Mouse (Mus musculus) midbrain, embryonic 13.5 days (tissue): ENCODE data around the gene Ipo8. TPM values are rescaled to one million over a fixed set of nuclear protein-coding genes. Genes with fewer than 3 reads are reported as not detected.

ENCODE experiments used
- ATAC-seq: fragments of 200-750 bp; cut with Nextera tagmentation; 2 replicates; pipeline ENCODE4 v1.8.0; 2017; ENCODE audit warnings: mild to moderate bottlenecking, moderate TSS enrichment, moderate library complexity
- H3K27ac ChIP-seq: fragments of 300-500 bp; sonication (generic); 2 replicates; pipeline ENCODE4 v1.5.1; 2015; ENCODE audit warnings: inconsistent platforms, mild to moderate bottlenecking, moderate library complexity
- H3K27me3 ChIP-seq: fragments of 300-500 bp; sonication (generic); 2 replicates; pipeline ENCODE4 v1.6.1; 2015; ENCODE audit warnings: mild to moderate bottlenecking, inconsistent platforms
- H3K36me3 ChIP-seq: fragments of 300-500 bp; sonication (generic); 2 replicates; pipeline ENCODE4 v1.6.1; 2015; ENCODE audit warnings: mild to moderate bottlenecking, inconsistent platforms
- H3K4me1 ChIP-seq: fragments of 300-500 bp; sonication (generic); replicated peaks from 2 replicates; pipeline ENCODE4 v1.6.1; 2015; ENCODE audit warnings: inconsistent platforms
- H3K4me2 ChIP-seq: fragments of 300-500 bp; sonication (generic); replicated peaks from 2 replicates; pipeline ENCODE4 v1.6.1; 2015; ENCODE audit warnings: moderate library complexity, mild to moderate bottlenecking, inconsistent platforms
- H3K4me3 ChIP-seq: fragments of 300-500 bp; sonication (generic); replicated peaks from 2 replicates; pipeline ENCODE4 v1.5.1; 2015; ENCODE audit warnings: mild to moderate bottlenecking, inconsistent platforms
- H3K9ac ChIP-seq: fragments of 300-500 bp; sonication (generic); replicated peaks from 2 replicates; pipeline ENCODE4 v1.6.1; 2015; ENCODE audit warnings: mild to moderate bottlenecking, inconsistent platforms
- H3K9me3 ChIP-seq: fragments of 300-500 bp; sonication (generic); 2 replicates; pipeline ENCODE4 v1.6.1; 2016; ENCODE audit warnings: mild to moderate bottlenecking, inconsistent platforms
- WGBS: fragments of 180-500 bp; shearing (Covaris S2); methylation state at CpG from one replicate; pipeline ENCODE4 v1.1.7; 2015; 5-methylcytosine and 5-hydroxymethylcytosine counted together
- polyA plus RNA-seq: library from polyadenylated mRNA; unstranded; fragments of >200 nt; fragmentation: Nextera tagmentation; extraction: Ambion mirVana; gene quantifications from 2 replicates; pipeline ENCODE4 v1.2.1, GENCODE M21; 2015

The Ipo8 gene
- polyA plus RNA-seq, 1 experiment from 2014 or later, result 19.4 TPM

GRCm38 (mm10) chr6:148740521-148741226 lies 90.6 kb downstream of the Ipo8 start:
- H3K9me3 ChIP-seq, result no peaks in the 10 kb centered on the region
- peak; percentile 34; the same call in 1 of the 2 replicates for ATAC-seq
- H3K4me3 ChIP-seq, result no peak overlapping the region
- H3K27ac ChIP-seq, result no peak overlapping the region
- no peak overlapping the region for H3K4me2 ChIP-seq
- no peaks in the 10 kb centered on the region for H3K27me3 ChIP-seq
- peaks cover 9% of the 10 kb centered on the region for H3K4me1 ChIP-seq
- no peak overlapping the region for H3K9ac ChIP-seq
- 73% methylated on average over 8 of the region's 8 CpGs for WGBS
- no peaks in the 10 kb centered on the region for H3K36me3 ChIP-seq

DNA sequence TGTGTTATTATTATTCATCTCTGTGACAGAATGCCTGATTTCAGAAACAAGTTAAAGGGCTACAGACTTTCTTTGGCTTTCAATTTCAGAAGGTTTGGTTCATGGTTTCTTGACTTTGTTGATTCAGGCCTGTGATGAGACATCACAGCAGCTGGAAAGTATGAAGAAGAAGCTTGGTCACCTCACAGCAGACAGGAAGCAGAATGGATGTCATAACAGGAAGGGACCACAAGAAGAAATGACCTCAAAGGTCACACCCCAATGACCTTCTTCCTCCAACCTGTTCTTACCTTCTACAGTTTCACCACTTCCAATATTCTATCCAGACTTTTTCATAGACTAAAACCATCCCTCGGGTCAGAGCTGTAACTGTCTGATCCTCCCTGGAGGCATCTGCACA lies 94.9 kb downstream of the Ipo8 start:
- Histone ChIP-seq H3K27me3 (no peaks in the 10 kb centered on the region), H3K9ac (no peak overlapping the region), H3K36me3 (no peaks in the 10 kb centered on the region), H3K4me3 (no peak overlapping the region), H3K27ac (no peak overlapping the region), H3K4me1 (peaks cover 9% of the 10 kb centered on the region), H3K4me2 (no peak overlapping the region), H3K9me3 (no peaks in the 10 kb centered on the region)
- ATAC-seq, result no peak
- WGBS, result 84% methylated on average over 1 of the region's 1 CpGs

DNA sequence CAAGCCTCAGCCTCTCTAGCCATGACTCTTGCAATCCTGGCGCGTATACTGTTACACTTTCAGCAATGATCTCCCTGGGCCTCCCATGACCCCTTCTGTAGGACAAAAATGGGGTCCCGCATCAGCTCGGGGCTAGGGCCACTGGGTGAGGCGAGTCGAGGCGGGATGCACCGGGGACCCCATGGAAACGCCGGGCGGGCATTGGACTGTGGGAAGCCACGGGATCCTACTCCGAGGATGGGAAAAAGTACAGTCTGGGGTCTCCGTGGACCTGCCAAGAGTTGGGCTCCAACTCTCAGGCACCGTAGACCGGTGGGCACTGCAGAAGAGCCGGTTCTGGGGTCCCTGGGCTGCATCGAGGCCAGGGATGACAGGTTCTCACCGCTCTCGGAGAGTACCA lies 97.3 kb downstream of the Ipo8 start:
- WGBS, result 93% methylated on average over 20 of the region's 20 CpGs
- no peaks in the 10 kb centered on the region for H3K27me3 ChIP-seq
- no peak overlapping the region for H3K4me3 ChIP-seq
- H3K9ac ChIP-seq, result no peak overlapping the region
- H3K27ac ChIP-seq, result no peak overlapping the region
- H3K9me3 ChIP-seq, result no peaks in the 10 kb centered on the region
- no peak overlapping the region for H3K4me2 ChIP-seq
- ATAC-seq, result no peak
- no peaks in the 10 kb centered on the region for H3K36me3 ChIP-seq
- H3K4me1 ChIP-seq, result no peaks in the 10 kb centered on the region

DNA sequence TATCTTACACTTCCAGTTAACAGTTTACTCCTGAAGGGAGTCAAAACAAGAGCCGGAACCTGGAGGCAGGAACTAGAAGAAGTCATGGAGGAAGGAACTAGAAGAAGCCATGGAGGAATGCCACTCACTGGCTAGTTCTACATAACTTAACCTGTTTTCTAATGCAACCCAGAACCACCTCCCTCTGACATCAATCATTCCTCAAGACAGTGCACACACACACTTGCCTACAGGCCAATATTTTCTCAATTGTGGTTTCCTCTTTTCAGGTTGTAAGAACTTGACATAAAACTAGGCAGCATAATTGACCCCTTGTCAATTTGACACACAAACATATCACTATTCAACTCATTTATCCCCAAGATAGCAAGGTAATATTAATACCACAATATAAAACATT lies 98.3 kb downstream of the Ipo8 start:
- Histone ChIP-seq H3K4me3 (no peak overlapping the region), H3K9ac (no peak overlapping the region), H3K27me3 (no peaks in the 10 kb centered on the region), H3K4me2 (no peak overlapping the region), H3K9me3 (no peaks in the 10 kb centered on the region), H3K36me3 (no peaks in the 10 kb centered on the region), H3K27ac (no peak overlapping the region), H3K4me1 (no peaks in the 10 kb centered on the region)
- no peak for ATAC-seq
- 95% methylated on average over 1 of the region's 1 CpGs for WGBS

DNA sequence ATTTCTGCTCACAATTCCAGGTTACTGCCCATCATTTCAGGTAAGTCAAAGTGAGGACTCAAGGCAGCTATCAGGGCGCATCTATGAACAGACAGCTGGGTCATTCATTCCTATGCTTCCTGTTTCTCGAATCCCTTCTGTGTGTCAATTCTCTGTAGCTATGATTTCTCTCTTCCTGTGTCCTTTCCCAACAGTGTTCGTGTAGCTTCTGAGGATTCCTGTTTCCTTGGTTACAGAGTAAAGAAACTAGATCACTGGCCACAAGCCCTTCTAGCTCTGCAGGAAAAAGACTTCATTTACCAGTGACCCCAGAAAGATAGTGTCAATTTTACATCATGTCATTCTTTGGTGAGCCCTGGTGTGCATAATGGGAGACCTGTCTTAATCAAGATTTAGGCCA lies 102.7 kb downstream of the Ipo8 start:
- Histone ChIP-seq H3K27ac (no peak overlapping the region), H3K4me1 (no peaks in the 10 kb centered on the region), H3K9me3 (no peaks in the 10 kb centered on the region), H3K4me3 (no peak overlapping the region), H3K36me3 (no peaks in the 10 kb centered on the region), H3K27me3 (no peaks in the 10 kb centered on the region), H3K9ac (no peak overlapping the region), H3K4me2 (no peak overlapping the region)
- WGBS, result 63% methylated on average over 3 of the region's 3 CpGs
- ATAC-seq, result no peak

DNA sequence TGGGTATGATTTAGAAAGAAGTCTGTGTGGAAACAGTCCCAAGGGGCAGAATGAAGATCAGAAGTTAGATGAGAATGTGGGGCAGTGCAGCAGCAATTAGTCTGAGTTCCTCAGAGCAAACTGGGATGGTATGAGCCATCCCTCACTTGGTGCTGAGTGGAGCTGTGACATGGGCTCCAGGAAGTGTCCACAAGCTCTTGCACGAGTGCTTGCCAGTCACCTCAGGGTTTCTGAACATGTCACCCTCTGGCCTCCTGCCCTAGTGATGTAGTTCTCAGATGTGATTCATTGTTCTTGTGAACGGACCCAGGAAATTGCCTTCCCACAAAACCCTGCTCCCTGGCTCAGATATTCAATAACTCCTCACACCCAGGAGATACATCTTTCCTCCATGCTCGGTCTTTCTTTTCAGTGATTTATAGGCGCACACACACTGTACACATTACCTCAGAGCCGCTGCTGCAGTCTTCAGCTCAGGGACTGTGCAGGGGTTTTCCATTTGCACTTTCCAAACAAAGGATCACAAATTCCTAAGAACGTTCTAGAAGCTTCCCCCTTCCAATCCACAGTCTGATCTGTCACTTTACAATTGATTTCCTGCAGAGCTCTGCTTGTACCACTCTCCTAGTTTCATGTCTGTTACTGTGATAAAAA lies 103.3 kb downstream of the Ipo8 start:
- ATAC-seq, result no peak
- no peak overlapping the region for H3K4me3 ChIP-seq
- WGBS, result 69% methylated on average over 6 of the region's 6 CpGs
- no peaks in the 10 kb centered on the region for H3K36me3 ChIP-seq
- no peak overlapping the region for H3K9ac ChIP-seq
- no peak overlapping the region for H3K27ac ChIP-seq
- H3K27me3 ChIP-seq, result no peaks in the 10 kb centered on the region
- H3K4me2 ChIP-seq, result no peak overlapping the region
- H3K9me3 ChIP-seq, result no peaks in the 10 kb centered on the region
- no peaks in the 10 kb centered on the region for H3K4me1 ChIP-seq

- H3K9ac ChIP-seq, result no peak overlapping the region
- H3K9me3 ChIP-seq, result no peaks in the 10 kb centered on the region
- 56% methylated on average over 3 of the region's 3 CpGs for WGBS
- no peak overlapping the region for H3K4me2 ChIP-seq
- no peaks in the 10 kb centered on the region for H3K36me3 ChIP-seq
- no peaks in the 10 kb centered on the region for H3K4me1 ChIP-seq
- no peaks in the 10 kb centered on the region for H3K27me3 ChIP-seq
- no peak for ATAC-seq
- no peak overlapping the region for H3K4me3 ChIP-seq
- H3K27ac ChIP-seq, result no peak overlapping the region
Measured at GRCm38 (mm10) chr6:148724453-148724852, 106.8 kb downstream of the Ipo8 start.

Other genes with a start within 250 kb of the Ipo8 start
- gene Caprin2, start 64.8 kb upstream of the Ipo8 start, polyA plus RNA-seq, result 14.5 and 17.1 TPM in 2 replicates
- 141 and 156 TPM in 2 replicates for gene Sinhcaf, start 115.0 kb upstream of the Ipo8 start, polyA plus RNA-seq